In genomic region chr5:30154474-30155394, GRCm38 (mm10) we compare ENCODE assay signal across 7 mouse cellular contexts. TPM values are rescaled to one million over a fixed set of nuclear protein-coding genes. Genes with fewer than 3 reads are reported as not detected.
A peak's percentile ranks its signal among the peaks of the same experiment; 100 is the strongest.
DNase-seq lines count a peak whose midpoint lies in the region; ATAC-seq and TF ChIP-seq lines count a peak whose summit lies in the region.

Gene Hadha (minus strand): TSS chr5:30155162.
Gene Hadhb (plus strand): TSS chr5:30155248.

- peak within 1 kb of the TSS; percentile 64 for H3K27ac ChIP-seq in embryonic facial prominence, embryonic 12.5 days
- peak within 1 kb of the TSS; percentile 100 for H3K27ac ChIP-seq in kidney, adult 2 months (ENCODE audit: insufficient read depth, low read depth, low read length)
- peak within 1 kb of the TSS; percentile 84 for H3K27ac ChIP-seq in limb, embryonic 12.5 days
- peak within 1 kb of the TSS; percentile 91 for H3K27ac ChIP-seq in midbrain, embryonic 15.5 days
- H3K27ac ChIP-seq in spleen, adult 2 months (ENCODE audit: insufficient read depth, low read length), result peak within 1 kb of the TSS; percentile 98

- TF ChIP-seq POLR2A in kidney, adult 2 months (IDR thresholded peaks at IDR 0.05; ENCODE audit: low read depth, low read length), result peak; percentile 86
- TF ChIP-seq POLR2A in spleen, adult 2 months (IDR thresholded peaks at IDR 0.05; ENCODE audit: low read depth, low read length), result peak; percentile 72

- TF ChIP-seq CTCF in kidney, adult 2 months (conservative IDR thresholded peaks at IDR 0.05; ENCODE audit: insufficient read depth, insufficient read length, low read depth, low read length), result no peak
- no peak for TF ChIP-seq CTCF in spleen, adult 2 months (IDR thresholded peaks at IDR 0.05; ENCODE audit: extremely low read depth, insufficient read depth, insufficient read length, insufficient replicate concordance)

- peak within 1 kb of the TSS; percentile 82 for H3K9ac ChIP-seq in embryonic facial prominence, embryonic 12.5 days
- H3K9ac ChIP-seq in limb, embryonic 12.5 days (replicated peaks), result peak within 1 kb of the TSS; percentile 79
- H3K9ac ChIP-seq in midbrain, embryonic 15.5 days, result peak within 1 kb of the TSS; percentile 85

- H3K4me2 ChIP-seq in embryonic facial prominence, embryonic 12.5 days (replicated peaks), result peak within 1 kb of the TSS; percentile 76
- H3K4me2 ChIP-seq in limb, embryonic 12.5 days, result peak within 1 kb of the TSS; percentile 66
- peak within 1 kb of the TSS; percentile 80 for H3K4me2 ChIP-seq in midbrain, embryonic 15.5 days

- H3K36me3 ChIP-seq in embryonic facial prominence, embryonic 12.5 days, result no peaks in the 10 kb centered on the region
- H3K36me3 ChIP-seq in kidney, adult 2 months (ENCODE audit: control insufficient read depth, insufficient read depth, low read length), result no peaks in the 10 kb centered on the region
- no peaks in the 10 kb centered on the region for H3K36me3 ChIP-seq in limb, embryonic 12.5 days
- no peaks in the 10 kb centered on the region for H3K36me3 ChIP-seq in midbrain, embryonic 15.5 days (replicated peaks)
- H3K36me3 ChIP-seq in spleen, adult 2 months (ENCODE audit: control insufficient read depth, insufficient read depth, low read length), result no peaks in the 10 kb centered on the region; the same call in 1 of the 2 replicates

- peaks cover 8% of the 10 kb centered on the region for H3K4me1 ChIP-seq in embryonic facial prominence, embryonic 12.5 days
- peaks cover 9% of the 10 kb centered on the region; the same call in 1 of the 2 replicates for H3K4me1 ChIP-seq in kidney, adult 2 months (ENCODE audit: control insufficient read depth, insufficient read depth, low read length)
- peaks cover 15% of the 10 kb centered on the region for H3K4me1 ChIP-seq in limb, embryonic 12.5 days (replicated peaks)
- peaks cover 23% of the 10 kb centered on the region for H3K4me1 ChIP-seq in midbrain, embryonic 15.5 days
- H3K4me1 ChIP-seq in spleen, adult 2 months (ENCODE audit: control insufficient read depth, insufficient read depth, insufficient read length), result no peaks in the 10 kb centered on the region

- H3K27me3 ChIP-seq in embryonic facial prominence, embryonic 12.5 days, result no peaks in the 10 kb centered on the region
- no peaks in the 10 kb centered on the region for H3K27me3 ChIP-seq in kidney, adult 2 months (replicated peaks; ENCODE audit: control insufficient read depth, insufficient read depth, low read length)
- H3K27me3 ChIP-seq in limb, embryonic 12.5 days, result no peaks in the 10 kb centered on the region
- no peaks in the 10 kb centered on the region for H3K27me3 ChIP-seq in midbrain, embryonic 15.5 days (replicated peaks)
- H3K27me3 ChIP-seq in spleen, adult 2 months (ENCODE audit: control insufficient read depth, insufficient read depth, low read length), result no peaks in the 10 kb centered on the region

- DNase-seq in adrenal gland, postnatal 25 days, result peak; percentile 94
- DNase-seq in heart, adult 18-20 months, result peak; percentile 94 to 98
- DNase-seq in kidney, adult 2 months, result peak; percentile 95
- DNase-seq in spleen, adult 2 months (ENCODE audit: low read depth in 1 of 2, low spot score in 2 of 2), result peak; percentile 86 to 91

- ATAC-seq in embryonic facial prominence, embryonic 12.5 days (ENCODE audit: insufficient number of reproducible peaks, insufficient read depth, low FRiP score, low TSS enrichment), result peak; percentile 88
- ATAC-seq in limb, embryonic 12.5 days (ENCODE audit: insufficient number of reproducible peaks, insufficient read depth, low FRiP score, low TSS enrichment, low read depth), result peak; percentile 89
- ATAC-seq in midbrain, embryonic 15.5 days (replicated peaks), result peak; percentile 93

- H3K9me3 ChIP-seq in embryonic facial prominence, embryonic 12.5 days, result no peaks in the 10 kb centered on the region
- no peaks in the 10 kb centered on the region for H3K9me3 ChIP-seq in limb, embryonic 12.5 days
- H3K9me3 ChIP-seq in midbrain, embryonic 15.5 days, result no peaks in the 10 kb centered on the region

- under 1% methylated on average over 53 of the region's 53 CpGs for WGBS in embryonic facial prominence, embryonic 12.5 days
- WGBS in kidney, adult 2 months, result under 1% methylated on average over 53 of the region's 53 CpGs
- under 1% methylated on average over 53 of the region's 53 CpGs for WGBS in limb, embryonic 12.5 days
- under 1% methylated on average over 53 of the region's 53 CpGs for WGBS in midbrain, embryonic 15.5 days
- under 1% methylated on average over 53 of the region's 53 CpGs for WGBS in spleen, adult 2 months

- H3K4me3 ChIP-seq in embryonic facial prominence, embryonic 12.5 days, result peak within 1 kb of the TSS; percentile 89
- peak within 1 kb of the TSS; percentile 96 for H3K4me3 ChIP-seq in kidney, adult 2 months (ENCODE audit: insufficient read depth, low read depth, low read length)
- H3K4me3 ChIP-seq in limb, embryonic 12.5 days (replicated peaks), result peak within 1 kb of the TSS; percentile 88
- peak within 1 kb of the TSS; percentile 93 for H3K4me3 ChIP-seq in midbrain, embryonic 15.5 days
- peak within 1 kb of the TSS; percentile 93 for H3K4me3 ChIP-seq in spleen, adult 2 months (ENCODE audit: extremely low read depth, insufficient read depth, insufficient read length)

RNA-seq across cellular contexts. Expression of gene Hadha, which starts in this region (rescaled TPM):
- total RNA-seq in adrenal gland, postnatal 25 days (2021), result 473 and 483 TPM in 2 replicates
- polyA plus RNA-seq in embryonic facial prominence, embryonic 12.5 days (2016; fragmentation: Nextera tagmentation; extraction: Ambion mirVana), result 128 and 135 TPM in 2 replicates
- total RNA-seq in heart, adult 18-20 months (2021), result 1,000 to 10,000 TPM; 1,388 to 1,426 TPM
- 116 and 122 TPM in 2 replicates for polyA plus RNA-seq in kidney, adult 2 months (2012; rRNA removed)
- 119 and 126 TPM in 2 replicates for polyA plus RNA-seq in limb, embryonic 12.5 days (2016; fragmentation: Nextera tagmentation; extraction: Ambion mirVana)
- 69.3 and 69.9 TPM in 2 replicates for polyA plus RNA-seq in midbrain, embryonic 15.5 days (2015; fragmentation: Nextera tagmentation; extraction: Ambion mirVana)
- 29.4 and 32.0 TPM in 2 replicates for polyA plus RNA-seq in spleen, adult 2 months (2012; rRNA removed)

RNA-seq across cellular contexts. Expression of gene Hadhb, which starts in this region (rescaled TPM):
- total RNA-seq in adrenal gland, postnatal 25 days (2021), result 681 and 777 TPM in 2 replicates
- polyA plus RNA-seq in embryonic facial prominence, embryonic 12.5 days (2016; fragmentation: Nextera tagmentation; extraction: Ambion mirVana), result 121 and 124 TPM in 2 replicates
- total RNA-seq in heart, adult 18-20 months (2021), result 1,000 to 10,000 TPM; 2,535 to 2,720 TPM
- 253 and 280 TPM in 2 replicates for polyA plus RNA-seq in kidney, adult 2 months (2012; rRNA removed)
- polyA plus RNA-seq in limb, embryonic 12.5 days (2016; fragmentation: Nextera tagmentation; extraction: Ambion mirVana), result 118 and 124 TPM in 2 replicates
- 49.6 and 55.7 TPM in 2 replicates for polyA plus RNA-seq in midbrain, embryonic 15.5 days (2015; fragmentation: Nextera tagmentation; extraction: Ambion mirVana)
- polyA plus RNA-seq in spleen, adult 2 months (2012; rRNA removed), result 35.7 and 37.8 TPM in 2 replicates

Comparison
In these comparisons a context has a peak if more than half of its experiments do, and no peak if none do; other contexts are left out.
1. Peak in every context shown above with its lines: DNase-seq, ATAC-seq, H3K4me3 ChIP-seq and H3K27ac ChIP-seq.